In the genomic region with DNA sequence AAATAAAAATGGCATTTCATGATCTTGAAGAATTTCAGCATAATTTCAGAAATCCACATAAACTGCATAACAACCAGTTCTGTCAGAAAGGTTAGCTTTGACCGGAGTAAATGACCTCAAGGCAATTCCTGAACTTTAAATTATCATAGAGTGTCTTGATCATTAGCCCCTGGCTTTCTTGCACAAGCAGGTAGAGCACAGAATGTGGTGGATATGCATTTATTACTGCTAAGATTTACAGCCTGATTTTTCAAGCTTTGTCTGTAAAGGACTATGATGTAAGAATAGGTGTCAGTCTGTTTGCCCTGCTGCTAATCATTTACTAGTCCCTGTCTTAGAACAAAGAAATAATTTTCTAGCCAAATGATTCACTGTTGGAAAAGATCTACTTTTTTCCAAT, we compare ENCODE assay signal across 26 mouse cellular contexts.
A peak's percentile ranks its signal among the peaks of the same experiment; 100 is the strongest.
DNase-seq lines count a peak whose midpoint lies in the region; ATAC-seq lines count a peak whose summit lies in the region.
"Had no signal": no experiment of that assay in that cellular context is flagged by ENCODE, and none has a peak within 500 bp of the region (broad histone marks: within the 10 kb centered on the region; RNA-seq: fewer than 3 reads in every experiment).

No protein-coding gene starts in this region.

- DNase-seq in kidney, adult 9 months = peak; percentile 10
- DNase-seq in Muller cell, postnatal 12 days (ENCODE audit: inconsistent ontology term) = peak; percentile 53
- DNase-seq in gonadal fat pad, adult 2 months (ENCODE audit: low read depth) = peak; percentile 1
- no peak for DNase-seq in MN1 (ENCODE audit: low spot score)
- no peak for DNase-seq in liver, embryonic 11.5 days (ENCODE audit: low spot score)
- no peak for DNase-seq in natural killer cell, adult 2 months (ENCODE audit: low spot score in 2 of 2)
- DNase-seq: adrenal gland, adult 8-10 months; adrenal gland, postnatal 14 days; B cell, adult 2 months; cerebellum, adult 11 months; cerebellum, adult 18-20 months; cerebellum, adult 8-10 months; cerebellum, adult 9-11 months; cerebellum, postnatal 14 days; forebrain, postnatal 0 days had no signal

- no peaks in the 10 kb centered on the region for H3K27me3 ChIP-seq in kidney, embryonic 15.5 days
- H3K27me3 ChIP-seq in intestine, embryonic 16.5 days (replicated peaks; ENCODE audit: control insufficient read depth, insufficient read depth, low read length) = no peaks in the 10 kb centered on the region
- H3K27me3 ChIP-seq in liver, embryonic 11.5 days (replicated peaks; ENCODE audit: control insufficient read depth, insufficient read depth, low read length) = no peaks in the 10 kb centered on the region
- H3K27me3 ChIP-seq: CH12.LX; embryonic facial prominence, embryonic 12.5 days; forebrain, embryonic 13.5 days; forebrain, embryonic 15.5 days; Patski had no signal

- 72% methylated on average over 1 of the region's 1 CpGs for WGBS in kidney, embryonic 15.5 days
- 61% methylated on average over 1 of the region's 1 CpGs for WGBS in intestine, embryonic 16.5 days
- 71% methylated on average over 1 of the region's 1 CpGs for WGBS in liver, embryonic 11.5 days

- ATAC-seq in kidney, embryonic 15.5 days (replicated peaks; ENCODE audit: low FRiP score) = no peak
- ATAC-seq in intestine, embryonic 16.5 days = peak; percentile 97
- ATAC-seq in liver, embryonic 11.5 days (replicated peaks; ENCODE audit: low FRiP score) = no peak
- ATAC-seq: activated CD4-positive, CD25-positive, alpha-beta regulatory T cell, adult 4 months; CD4-positive, CD25-positive, alpha-beta regulatory T cell, adult 4 months; forebrain, embryonic 13.5 days; forebrain, embryonic 15.5 days; forebrain, postnatal 0 days; Patski had no signal

- H3K4me3 ChIP-seq in kidney, embryonic 15.5 days (replicated peaks) = no peak overlapping the region
- no peak overlapping the region for H3K4me3 ChIP-seq in intestine, embryonic 16.5 days (ENCODE audit: low read length)
- no peak overlapping the region for H3K4me3 ChIP-seq in liver, embryonic 11.5 days (ENCODE audit: low read depth, low read length)
- H3K4me3 ChIP-seq: embryonic facial prominence, embryonic 10.5 days; embryonic facial prominence, embryonic 12.5 days; forebrain, embryonic 13.5 days; forebrain, embryonic 15.5 days had no signal

- no peaks in the 10 kb centered on the region for H3K9me3 ChIP-seq in kidney, embryonic 15.5 days (replicated peaks)
- H3K9me3 ChIP-seq in intestine, embryonic 16.5 days (ENCODE audit: control insufficient read depth, low read length) = no peaks in the 10 kb centered on the region
- H3K9me3 ChIP-seq in liver, embryonic 11.5 days (ENCODE audit: control insufficient read depth, low read length) = no peaks in the 10 kb centered on the region
- H3K9me3 ChIP-seq: embryonic facial prominence, embryonic 10.5 days; embryonic facial prominence, embryonic 12.5 days; forebrain, embryonic 13.5 days; forebrain, embryonic 15.5 days; G1E had no signal

- no peak overlapping the region for H3K9ac ChIP-seq in kidney, embryonic 15.5 days
- no peak overlapping the region for H3K9ac ChIP-seq in intestine, embryonic 16.5 days (ENCODE audit: low read depth, low read length)
- no peak overlapping the region for H3K9ac ChIP-seq in liver, embryonic 11.5 days (ENCODE audit: low read depth, low read length)
- H3K9ac ChIP-seq: embryonic facial prominence, embryonic 12.5 days; forebrain, embryonic 13.5 days; forebrain, embryonic 15.5 days; forebrain, postnatal 0 days had no signal

- H3K27ac ChIP-seq in kidney, embryonic 15.5 days = no peak overlapping the region
- H3K27ac ChIP-seq in intestine, embryonic 16.5 days (ENCODE audit: low read length) = no peak overlapping the region
- no peak overlapping the region for H3K27ac ChIP-seq in liver, embryonic 11.5 days (ENCODE audit: low read depth, low read length)
- H3K27ac ChIP-seq: embryonic facial prominence, embryonic 10.5 days; embryonic facial prominence, embryonic 12.5 days; forebrain, embryonic 13.5 days; forebrain, embryonic 15.5 days had no signal

- H3K36me3 ChIP-seq in kidney, embryonic 15.5 days = no peaks in the 10 kb centered on the region
- no peaks in the 10 kb centered on the region for H3K36me3 ChIP-seq in intestine, embryonic 16.5 days (ENCODE audit: control insufficient read depth, insufficient read depth, low read length)
- H3K36me3 ChIP-seq in liver, embryonic 11.5 days (ENCODE audit: control insufficient read depth, insufficient read depth, low read length) = no peaks in the 10 kb centered on the region
- H3K36me3 ChIP-seq: embryonic facial prominence, embryonic 10.5 days; embryonic facial prominence, embryonic 12.5 days; forebrain, embryonic 15.5 days; G1E had no signal

- H3K4me1 ChIP-seq in kidney, embryonic 15.5 days = no peaks in the 10 kb centered on the region
- no peaks in the 10 kb centered on the region for H3K4me1 ChIP-seq in intestine, embryonic 16.5 days (ENCODE audit: control insufficient read depth, insufficient read depth, low read length)
- no peaks in the 10 kb centered on the region for H3K4me1 ChIP-seq in liver, embryonic 11.5 days (replicated peaks; ENCODE audit: control insufficient read depth, insufficient read depth, low read length)
- H3K4me1 ChIP-seq: embryonic facial prominence, embryonic 10.5 days; embryonic facial prominence, embryonic 12.5 days; forebrain, embryonic 13.5 days; forebrain, embryonic 15.5 days had no signal

- H3K4me2 ChIP-seq in kidney, embryonic 15.5 days = no peak overlapping the region
- H3K4me2 ChIP-seq in intestine, embryonic 16.5 days (ENCODE audit: low read depth, low read length) = no peak overlapping the region
- H3K4me2 ChIP-seq in liver, embryonic 11.5 days = no peak overlapping the region
- H3K4me2 ChIP-seq: embryonic facial prominence, embryonic 12.5 days; forebrain, embryonic 13.5 days; forebrain, embryonic 15.5 days had no signal

Comparison
In these comparisons a context has a peak if more than half of its experiments do, and no peak if none do; other contexts are left out.
1. DNase-seq: peak in kidney, adult 9 months (single experiment), Muller cell, postnatal 12 days (single experiment) and gonadal fat pad, adult 2 months (single experiment); none in MN1 (single experiment), liver, embryonic 11.5 days (single experiment) and natural killer cell, adult 2 months (0 of 2).